Mouse (Mus musculus) brain, embryonic 14.5 days (tissue): ENCODE results near the gene Pde4d. TPM values are rescaled to one million over a fixed set of nuclear protein-coding genes. Genes with fewer than 3 reads are reported as not detected.

ENCODE experiments used
- DNase-seq: peaks from one replicate; pipeline ENCODE4 v3.0.0-alpha.2; 2011; ENCODE audit warnings: low read depth
- CTCF ChIP-seq: fragments of 200-500 bp; IDR thresholded peaks from 2 replicates; pipeline ENCODE4 v1.5.1; 2012; ENCODE audit warnings: inconsistent platforms, mild to moderate bottlenecking, moderate library complexity, borderline replicate concordance; ENCODE audit not compliant: insufficient read depth, insufficient read length; ENCODE audit errors: extremely low read depth
- POLR2A ChIP-seq: fragments of 200-500 bp; IDR thresholded peaks from 2 replicates; pipeline ENCODE4 v1.6.1; 2012; ENCODE audit warnings: mild to moderate bottlenecking, inconsistent platforms, borderline replicate concordance; ENCODE audit not compliant: poor library complexity, insufficient read depth, insufficient read length, severe bottlenecking; ENCODE audit errors: extremely low read depth
- polyA plus RNA-seq: library from polyadenylated mRNA; depleted of rRNA; stranded (reverse); fragments of >200 nt; gene quantifications from 2 replicates; pipeline ENCODE4 v1.2.3, GENCODE M21; 2012

The Pde4d gene
- polyA plus RNA-seq, 1 experiment: 34.9 TPM

GRCm38 (mm10) chr13:109609805-109610187 is 1160.0 kb downstream of the Pde4d start:
- peak; percentile 82 for TF ChIP-seq CTCF
- no peak for TF ChIP-seq POLR2A
- peak; percentile 90 for DNase-seq

GRCm38 (mm10) chr13:109610772-109611171 is 1161.0 kb downstream of the Pde4d start:
- TF ChIP-seq POLR2A: no peak
- no peak for TF ChIP-seq CTCF
- no peak for DNase-seq

- no peak for DNase-seq
- TF ChIP-seq CTCF: no peak
Observed at GRCm38 (mm10) chr13:109615213-109615784, 1165.6 kb downstream of the Pde4d start.

- DNase-seq: peak; percentile 77
- no peak for TF ChIP-seq POLR2A
- TF ChIP-seq CTCF: no peak
Observed at GRCm38 (mm10) chr13:109615785-109616281, 1166.1 kb downstream of the Pde4d start.

GRCm38 (mm10) chr13:109619158-109619657 is 1169.5 kb downstream of the Pde4d start:
- TF ChIP-seq CTCF (no peak), POLR2A (no peak)
- DNase-seq: no peak

DNA sequence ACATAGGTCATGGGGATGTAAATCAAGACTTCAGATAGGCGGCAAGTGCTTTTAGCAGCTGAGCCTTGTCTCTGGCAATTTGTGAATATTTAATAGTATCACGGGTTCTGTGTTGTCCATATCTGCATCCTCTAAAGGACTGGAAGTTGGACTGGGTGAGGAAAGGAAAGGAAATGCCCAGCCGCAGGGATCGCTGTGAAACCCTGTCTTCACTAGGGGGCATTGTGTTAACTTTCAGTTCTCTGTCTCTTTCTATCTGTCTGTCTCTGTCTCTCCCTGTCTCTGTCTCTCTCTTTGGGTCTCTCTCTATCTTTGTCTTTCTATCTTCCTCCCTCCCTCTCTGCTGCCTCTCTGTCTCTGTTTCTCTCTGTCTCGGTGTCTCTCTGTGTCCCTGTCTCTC is 1172.5 kb downstream of the Pde4d start:
- no peak for DNase-seq
- no peak for TF ChIP-seq CTCF
- TF ChIP-seq POLR2A: no peak

DNA sequence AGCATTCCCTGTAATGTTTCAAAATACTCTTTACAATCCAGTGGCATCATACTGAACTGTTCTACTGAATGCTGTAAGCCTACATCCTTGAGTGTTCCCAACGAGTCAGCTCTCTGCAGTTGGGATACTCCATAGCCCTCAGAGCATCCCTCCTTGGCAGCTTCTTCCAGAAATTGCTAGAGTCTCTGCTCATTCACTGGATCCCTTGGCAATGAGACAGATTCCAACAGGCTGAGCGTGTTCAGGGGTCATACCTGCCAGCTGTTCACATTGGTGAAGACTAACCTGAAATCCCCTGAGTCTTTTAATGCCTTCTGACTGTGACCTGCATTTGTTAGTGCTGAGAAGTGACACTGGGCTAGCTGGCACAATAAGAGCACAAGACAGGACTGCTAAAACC is 1173.5 kb downstream of the Pde4d start:
- DNase-seq: no peak
- no peak for TF ChIP-seq POLR2A
- TF ChIP-seq CTCF: no peak

- TF ChIP-seq POLR2A (no peak), CTCF (no peak)
- DNase-seq: no peak
Observed at GRCm38 (mm10) chr13:109624772-109625349, 1175.1 kb downstream of the Pde4d start.

GRCm38 (mm10) chr13:109625466-109626129 is 1175.8 kb downstream of the Pde4d start:
- no peak for DNase-seq
- TF ChIP-seq POLR2A (no peak), CTCF (no peak)

GRCm38 (mm10) chr13:109627265-109627664 is 1177.5 kb downstream of the Pde4d start:
- DNase-seq: no peak
- TF ChIP-seq POLR2A (no peak), CTCF (no peak)

- TF ChIP-seq POLR2A (no peak), CTCF (no peak)
- DNase-seq: no peak
Observed at GRCm38 (mm10) chr13:109628606-109629005, 1178.9 kb downstream of the Pde4d start.
